Mouse (Mus musculus) erythroblast, embryonic 14.5 days (primary cell): Measurements from ENCODE around the gene Pde10a. TPM values are rescaled to one million over a fixed set of nuclear protein-coding genes. Genes with fewer than 3 reads are reported as not detected.

Experiments used
- H3K27me3 ChIP-seq: 2 replicates; pipeline ENCODE4 v1.6.1; 2012; ENCODE audit warnings: inconsistent platforms; ENCODE audit not compliant: control insufficient read depth
- H3K36me3 ChIP-seq: 2 replicates; pipeline ENCODE4 v1.6.1; 2012; ENCODE audit warnings: mild to moderate bottlenecking, inconsistent platforms; ENCODE audit not compliant: control insufficient read depth
- H3K4me1 ChIP-seq: 2 replicates; pipeline ENCODE4 v1.6.1; 2012; ENCODE audit warnings: inconsistent platforms; ENCODE audit not compliant: control insufficient read depth
- H3K4me3 ChIP-seq: replicated peaks from 2 replicates; pipeline ENCODE3; 2012; ENCODE audit warnings: moderate library complexity, mild to moderate bottlenecking, inconsistent platforms
- H3K9me3 ChIP-seq: 2 replicates; pipeline ENCODE4 v1.6.1; 2012; ENCODE audit warnings: low read length, inconsistent platforms, mixed read lengths; ENCODE audit not compliant: control insufficient read depth
- GATA1 ChIP-seq: IDR thresholded peaks from 2 replicates; pipeline ENCODE4 v1.6.1; 2012; ENCODE audit warnings: low read length, inconsistent platforms, mixed read lengths
- TAL1 ChIP-seq: IDR thresholded peaks from 3 replicates; pipeline ENCODE4 v1.6.1; 2012; ENCODE audit warnings: low read length, inconsistent platforms, mixed read lengths
- polyA plus RNA-seq: library from polyadenylated mRNA; stranded (reverse); fragments of >175 nt; gene quantifications from 2 replicates; pipeline ENCODE4 v1.2.3, GENCODE M21; 2012

Gene Pde10a
- polyA plus RNA-seq, 1 experiment, result not detected

DNA sequence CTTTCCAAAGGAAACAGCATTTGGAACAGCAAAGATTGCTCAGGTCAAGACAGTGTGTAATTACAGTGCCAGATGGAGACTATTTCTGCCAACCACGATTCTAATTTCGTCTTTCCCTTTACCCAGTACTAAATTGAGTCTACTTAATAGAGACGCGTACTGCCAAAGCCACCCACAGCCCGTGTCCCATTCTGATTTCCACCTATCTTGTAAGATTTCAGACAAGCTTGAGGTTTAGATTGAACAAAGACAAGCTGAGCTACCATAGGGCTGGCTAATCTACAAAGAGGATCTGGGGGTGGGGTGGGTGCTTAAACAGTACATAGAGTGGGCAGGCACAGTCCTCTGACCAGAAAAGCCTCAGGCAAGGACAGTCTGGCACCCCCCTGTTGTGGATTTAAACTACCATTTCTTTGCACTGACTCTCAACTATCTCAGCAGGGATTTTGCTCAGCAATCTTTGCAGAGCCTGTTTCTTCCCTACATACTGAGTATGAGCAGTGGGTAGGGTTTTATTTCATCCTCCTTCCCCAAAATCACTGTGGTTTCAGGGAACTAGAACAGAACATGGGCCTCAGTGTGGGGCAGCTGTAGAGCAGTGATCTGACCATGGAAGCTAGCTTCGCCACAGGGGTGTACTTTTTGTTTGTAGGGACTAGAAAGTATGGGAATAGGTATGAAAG lies 507.3 kb downstream of the Pde10a start:
- Histone ChIP-seq H3K4me3 (no peak overlapping the region), H3K27me3 (no peaks in the 10 kb centered on the region), H3K4me1 (no peaks in the 10 kb centered on the region)

DNA sequence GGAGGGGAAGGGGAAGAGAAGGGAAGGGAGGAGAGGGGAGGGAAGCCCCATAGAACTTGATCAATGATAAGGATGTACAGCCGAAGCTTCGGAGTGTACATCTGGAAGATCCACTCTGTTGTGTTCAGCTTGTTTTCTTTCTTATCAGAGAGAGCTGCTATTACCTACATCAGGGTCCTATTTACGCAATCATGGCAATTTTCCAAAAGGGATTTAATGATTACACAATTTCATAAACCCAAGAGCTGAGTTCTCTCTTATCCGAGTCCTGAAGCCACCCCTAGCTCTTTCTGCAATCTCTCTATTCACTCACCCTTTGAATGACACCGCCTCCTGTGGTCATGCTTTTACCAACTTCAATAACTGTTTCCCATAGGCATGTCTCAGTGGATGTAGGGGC lies 508.3 kb downstream of the Pde10a start:
- no peaks in the 10 kb centered on the region for H3K4me1 ChIP-seq
- H3K4me3 ChIP-seq, result no peak overlapping the region
- no peaks in the 10 kb centered on the region for H3K27me3 ChIP-seq
- no peaks in the 10 kb centered on the region for H3K9me3 ChIP-seq
- TF ChIP-seq TAL1 (no peak), GATA1 (no peak)
- no peaks in the 10 kb centered on the region for H3K36me3 ChIP-seq

More for the DNA sequence above, 507.3 kb downstream of the Pde10a start:
- Histone ChIP-seq H3K9me3 (no peaks in the 10 kb centered on the region), H3K36me3 (no peaks in the 10 kb centered on the region)
- TF ChIP-seq TAL1 (no peak), GATA1 (no peak)

DNA sequence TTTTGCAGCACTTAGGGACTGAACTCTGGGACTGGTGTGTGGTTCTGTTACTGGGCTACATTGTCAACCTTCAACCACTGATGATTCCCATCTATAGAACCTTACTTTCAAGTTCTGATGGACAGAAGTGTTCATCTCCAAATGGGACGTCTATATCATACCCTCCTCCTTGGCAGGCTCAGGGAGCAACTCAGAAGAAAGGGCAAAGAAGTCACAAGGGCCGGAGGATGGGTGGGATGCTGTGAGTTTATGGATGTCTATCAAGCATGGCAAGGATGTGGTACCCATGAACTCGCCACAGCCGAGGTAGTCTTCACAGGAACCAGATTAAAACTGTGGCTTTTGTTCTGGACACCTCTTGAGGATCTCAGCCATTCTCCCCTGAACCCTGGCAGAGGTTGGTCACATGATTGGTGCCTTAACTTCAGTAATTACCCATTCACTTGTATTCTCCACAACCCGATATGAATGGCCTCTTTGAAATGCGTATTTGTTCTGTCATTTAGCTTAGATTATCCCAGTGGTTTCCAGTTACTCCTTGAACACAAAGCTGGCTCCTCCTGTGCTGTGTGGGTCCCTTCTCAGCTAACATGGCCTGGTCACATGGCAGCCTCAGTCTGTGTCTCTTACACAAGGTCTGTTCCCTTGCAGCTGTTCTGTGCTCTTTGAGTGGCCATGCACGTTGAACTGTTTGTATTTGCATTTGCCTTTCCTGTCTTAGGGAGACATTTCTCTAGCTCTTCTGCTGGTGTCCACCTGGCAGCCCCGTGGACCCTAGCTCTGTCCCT lies 510.6 kb downstream of the Pde10a start:
- TF ChIP-seq TAL1, result no peak
- TF ChIP-seq GATA1, result no peak
- Histone ChIP-seq H3K27me3 (no peaks in the 10 kb centered on the region), H3K9me3 (no peaks in the 10 kb centered on the region), H3K4me1 (no peaks in the 10 kb centered on the region), H3K36me3 (no peaks in the 10 kb centered on the region), H3K4me3 (no peak overlapping the region)

Other genes starting within 250 kb of the Pde10a start
- gene Mpc1, start 242.5 kb upstream of the Pde10a start, polyA plus RNA-seq, result 1.7 and 1.8 TPM in 2 replicates
- 6.2 TPM in 2 replicates for gene Sft2d1, start 214.3 kb upstream of the Pde10a start, polyA plus RNA-seq
- 0.01 and 0.03 TPM in 2 replicates for gene Prr18, start 187.9 kb upstream of the Pde10a start, polyA plus RNA-seq
- gene T2, start 169.4 kb upstream of the Pde10a start, polyA plus RNA-seq, result not detected in 2 replicates
- not detected in 2 replicates for gene T, start 90.9 kb upstream of the Pde10a start, polyA plus RNA-seq
- gene Gm17087, start 41.6 kb downstream of the Pde10a start, polyA plus RNA-seq, result not detected in 2 replicates